Mouse (Mus musculus) frontal cortex, postnatal 36 days (tissue): Measurements from ENCODE around the gene Tmem270.
"Not testable (repeated sequence)": the region's sequence is repeated elsewhere in the genome, so short reads cannot be mapped to it uniquely, and the experiment has no call there.

ENCODE experiments used
- DNase-seq, 2 experiments: peaks; one replicate each; pipeline ENCODE4 v3.0.0; 2022; ENCODE audit warnings: low spot score in 2 of 2

Gene Tmem270

GRCm38 (mm10) chr5:134906633-134907032 lies at the start of gene Tmem270:
TSS of gene Tmem270 (minus strand) at chr5:134906733.
- DNase-seq: no peak

- no peak for DNase-seq
Measured at GRCm38 (mm10) chr5:134955491-134955890, 49.0 kb upstream of the Tmem270 start.

- no peak for DNase-seq
Measured at GRCm38 (mm10) chr5:134951053-134951884, 44.7 kb upstream of the Tmem270 start.

- DNase-seq: no peak
Measured at GRCm38 (mm10) chr5:134948085-134948439, 41.5 kb upstream of the Tmem270 start.

- DNase-seq: no peak
Measured at GRCm38 (mm10) chr5:134947420-134948084, 41.0 kb upstream of the Tmem270 start.

- DNase-seq: no peak
Measured at GRCm38 (mm10) chr5:134946857-134947255, 40.3 kb upstream of the Tmem270 start, which contains the start of gene Cldn4. TSS of gene Cldn4 (minus strand) at chr5:134946934.

- DNase-seq: no peak
Measured at GRCm38 (mm10) chr5:134946063-134946856, 39.7 kb upstream of the Tmem270 start.

GRCm38 (mm10) chr5:134945266-134945959 lies 38.9 kb upstream of the Tmem270 start:
- DNase-seq: no peak

GRCm38 (mm10) chr5:134944179-134944578 lies 37.6 kb upstream of the Tmem270 start:
- no peak for DNase-seq

GRCm38 (mm10) chr5:134942740-134943139 lies 36.2 kb upstream of the Tmem270 start:
- DNase-seq: no peak

GRCm38 (mm10) chr5:134941472-134942209 lies 35.1 kb upstream of the Tmem270 start:
- no peak for DNase-seq

GRCm38 (mm10) chr5:134939554-134939953 lies 33.0 kb upstream of the Tmem270 start:
- DNase-seq: not testable (repeated sequence)

- DNase-seq: no peak
Measured at GRCm38 (mm10) chr5:134939069-134939468, 32.5 kb upstream of the Tmem270 start.

- no peak for DNase-seq
Measured at GRCm38 (mm10) chr5:134936626-134937185, 30.2 kb upstream of the Tmem270 start.

- no peak for DNase-seq
Measured at GRCm38 (mm10) chr5:134936051-134936450, 29.5 kb upstream of the Tmem270 start.

GRCm38 (mm10) chr5:134934666-134935065 lies 28.1 kb upstream of the Tmem270 start:
- no peak for DNase-seq

- not testable (repeated sequence) for DNase-seq
Measured at GRCm38 (mm10) chr5:134933686-134934085, 27.2 kb upstream of the Tmem270 start.

GRCm38 (mm10) chr5:134933281-134933680 lies 26.7 kb upstream of the Tmem270 start:
- no peak for DNase-seq

- peak; percentile 22 to 43 for DNase-seq
Measured at GRCm38 (mm10) chr5:134932903-134933276, 26.4 kb upstream of the Tmem270 start.

GRCm38 (mm10) chr5:134932179-134932902 lies 25.8 kb upstream of the Tmem270 start, which contains the start of gene Mettl27:
TSS of gene Mettl27 (plus strand) at chr5:134932368.
- peak; percentile 72 to 84 for DNase-seq
